Mouse (Mus musculus) frontal cortex, postnatal 36 days (tissue): Measurements from ENCODE around the gene Rab5if.
"Not testable (repeated sequence)": the region's sequence is repeated elsewhere in the genome, so short reads cannot be mapped to it uniquely, and the experiment has no call there.

ENCODE experiments used
- DNase-seq, 2 experiments: peaks; one replicate each; pipeline ENCODE4 v3.0.0; 2022; ENCODE audit warnings: low spot score in 2 of 2

Rab5if gene

DNA sequence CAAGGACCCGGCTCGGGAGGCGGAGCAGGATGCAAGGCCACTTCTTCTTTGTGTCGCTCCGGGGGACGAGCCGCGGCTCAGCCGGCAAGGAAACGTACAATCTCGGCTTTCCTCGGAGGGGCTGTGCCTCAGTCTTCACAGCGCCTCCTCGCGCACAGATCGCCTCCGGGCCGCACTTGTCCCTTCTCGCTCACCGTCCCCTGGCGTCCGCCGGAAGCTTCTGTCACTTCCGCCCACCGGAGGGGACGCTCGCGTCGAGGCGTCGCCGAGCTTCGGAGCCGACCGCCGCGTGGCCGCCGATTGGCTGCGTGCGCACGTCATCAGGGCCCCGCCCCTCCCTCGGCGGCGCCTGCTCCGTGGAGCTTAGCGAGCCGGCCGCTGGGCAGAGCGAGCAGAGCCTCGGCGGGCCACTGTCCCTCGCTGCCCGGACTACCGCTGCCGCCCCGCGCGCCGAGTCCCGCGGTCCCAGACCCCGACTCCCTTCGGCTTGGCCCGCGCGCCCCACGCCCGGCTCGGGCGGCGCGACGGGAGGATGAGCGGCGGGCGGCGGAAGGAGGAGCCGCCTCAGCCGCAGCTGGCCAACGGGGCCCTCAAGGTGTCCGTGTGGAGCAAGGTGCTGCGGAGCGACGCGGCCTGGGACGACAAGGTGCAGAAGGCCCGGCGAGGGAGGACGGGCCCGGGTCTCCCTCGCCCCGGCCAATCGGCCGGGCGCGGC is at the start of gene Rab5if:
Rab5if (plus strand) TSS at position 357 of the 715 bp plus-strand sequence.
- DNase-seq: peak; percentile 98

DNA sequence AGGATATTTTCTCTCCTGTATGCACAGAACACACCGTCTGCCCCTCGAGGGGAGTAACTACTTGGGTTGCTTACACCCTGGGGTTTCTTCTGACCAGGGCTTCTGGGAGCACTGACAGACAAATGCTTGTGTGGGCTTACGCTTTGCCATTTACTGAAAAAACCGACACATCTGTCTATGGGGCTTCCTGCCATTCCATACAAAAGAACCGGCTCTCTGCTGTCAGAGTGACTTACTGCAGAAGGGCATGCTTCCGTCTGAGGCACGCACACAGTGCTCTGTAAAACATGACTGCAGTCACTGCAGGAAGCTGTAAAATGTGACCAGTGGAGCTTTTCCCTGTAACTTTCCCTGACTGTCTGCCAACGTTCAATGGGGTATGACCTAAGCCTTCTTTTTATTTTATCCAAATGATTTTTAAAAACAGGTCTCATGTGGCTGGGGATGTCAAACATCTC is 48.6 kb upstream of the Rab5if start:
- no peak for DNase-seq

- no peak for DNase-seq
These were observed 48.0 kb upstream of the Rab5if start for GRCm38 (mm10) chr2:156814893-156815292.

DNA sequence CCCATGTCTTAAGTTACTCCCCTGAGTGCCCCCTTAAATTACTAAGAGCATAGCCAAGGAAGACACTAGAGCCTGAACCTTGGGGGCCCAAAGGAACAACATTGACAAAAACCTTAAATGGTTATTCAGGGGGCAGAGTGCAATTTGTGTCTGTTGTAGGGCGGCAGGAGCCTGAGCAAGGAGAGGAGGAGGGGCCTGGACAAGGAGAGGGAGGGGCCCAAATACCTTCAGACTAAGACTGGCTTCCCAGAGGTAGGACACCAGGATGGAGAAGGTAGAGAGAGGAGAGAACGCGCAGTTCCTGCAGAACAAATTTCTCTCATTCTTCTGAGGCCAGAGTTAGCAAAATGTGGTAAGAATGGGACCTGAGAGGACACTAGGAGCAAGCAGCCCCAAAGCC is 47.5 kb upstream of the Rab5if start:
- no peak for DNase-seq

DNA sequence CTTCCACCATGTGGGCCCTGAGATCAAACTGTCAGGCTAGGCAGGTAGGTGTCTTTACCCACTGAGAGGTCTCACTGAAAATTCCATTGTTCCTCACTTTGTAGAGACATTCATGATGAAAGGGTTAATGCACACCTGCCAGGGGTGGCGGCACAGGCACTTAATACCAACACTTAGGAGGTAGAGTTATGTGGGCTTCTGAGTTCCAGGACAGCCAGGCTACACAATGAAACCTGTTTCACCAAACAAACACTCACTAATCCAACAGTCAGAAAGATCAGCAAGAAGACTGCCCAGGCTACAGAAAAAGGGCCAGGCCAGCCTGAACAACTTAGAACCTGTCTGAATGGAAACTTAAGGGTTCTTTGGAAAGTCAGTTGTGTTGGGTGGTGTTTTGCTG is 46.8 kb upstream of the Rab5if start:
- no peak for DNase-seq

- not testable (repeated sequence) for DNase-seq
These were observed 37.8 kb upstream of the Rab5if start for GRCm38 (mm10) chr2:156825128-156825527.

DNA sequence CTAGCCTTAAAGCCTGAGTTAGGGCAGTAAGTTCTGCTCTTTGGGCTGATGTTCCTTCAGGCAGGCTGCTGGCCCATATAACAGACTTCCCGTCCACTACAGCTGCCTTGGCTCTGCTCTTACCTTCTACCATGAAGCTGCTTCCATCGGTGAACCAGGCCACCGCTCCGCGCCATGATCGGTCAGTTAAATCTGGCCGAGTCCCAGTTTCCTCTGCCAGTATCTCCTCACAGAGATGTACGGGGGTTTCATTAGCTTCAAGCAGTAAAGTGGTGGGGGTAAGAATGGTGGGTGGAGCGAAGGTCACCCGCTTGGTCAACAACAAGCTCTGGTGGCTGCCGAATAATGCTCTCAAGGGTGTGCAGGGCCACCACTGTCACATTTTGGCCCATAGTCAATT is 28.6 kb upstream of the Rab5if start:
- DNase-seq: no peak

DNA sequence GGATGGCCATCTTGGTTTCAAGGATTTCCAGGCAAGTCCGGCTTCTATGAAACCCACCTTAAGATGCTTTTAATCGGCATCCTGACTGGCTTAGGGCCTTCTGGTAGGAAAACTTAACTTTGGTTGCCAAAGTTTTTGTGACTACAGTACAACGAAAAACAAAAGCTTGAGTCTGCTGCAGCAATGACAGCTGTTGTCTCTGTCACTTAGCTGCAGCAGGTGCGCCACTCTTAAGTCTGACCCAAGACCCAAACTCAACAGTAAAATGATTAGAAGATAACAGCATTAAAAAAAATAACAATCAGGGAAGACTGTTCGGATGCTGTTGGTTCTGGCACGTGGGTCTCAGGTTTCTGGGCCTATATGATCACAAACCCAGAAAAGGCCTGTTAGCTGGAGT is 24.1 kb upstream of the Rab5if start:
- no peak for DNase-seq

GRCm38 (mm10) chr2:156839319-156840191 is 23.4 kb upstream of the Rab5if start, which contains the start of gene Tgif2:
TSS of gene Tgif2 (plus strand) at chr2:156840007.
- DNase-seq: no peak

DNA sequence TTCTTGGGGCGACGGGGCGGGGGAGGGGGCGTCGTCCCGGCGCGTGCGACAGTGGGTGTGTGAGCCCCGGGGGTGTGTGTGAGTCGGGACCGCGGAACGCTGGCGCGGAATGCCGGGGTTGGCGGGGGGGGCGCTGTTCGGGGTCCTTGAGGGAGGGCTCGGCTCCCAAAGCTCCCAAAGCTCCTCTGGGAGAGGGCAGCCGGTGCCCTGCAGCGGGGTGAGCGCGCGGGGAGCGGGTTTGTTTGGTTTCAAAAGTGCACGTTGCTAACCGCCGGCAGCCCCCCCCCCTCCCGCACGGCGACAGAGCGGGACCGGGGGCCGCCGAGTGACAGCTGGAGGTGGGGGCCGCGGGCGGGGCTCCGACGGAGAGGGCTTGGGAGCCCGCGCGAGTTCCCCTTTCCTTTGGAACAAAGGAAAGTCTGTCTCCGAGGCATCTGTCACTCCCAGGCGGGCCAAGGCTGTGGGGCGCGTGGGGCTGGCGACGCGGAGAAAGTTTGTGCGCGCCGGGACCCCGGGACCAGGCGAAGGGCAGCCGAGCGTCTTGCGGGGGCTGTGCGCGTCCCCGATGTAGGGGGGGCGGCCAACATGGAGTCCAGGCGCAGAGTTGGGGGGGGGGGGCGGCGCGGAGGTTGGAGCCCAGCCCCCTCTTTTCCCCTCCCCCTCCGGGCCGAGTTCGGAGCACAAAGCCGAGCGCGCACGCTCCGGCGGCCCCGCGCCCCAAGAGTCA is 22.5 kb upstream of the Rab5if start:
- no peak for DNase-seq

DNA sequence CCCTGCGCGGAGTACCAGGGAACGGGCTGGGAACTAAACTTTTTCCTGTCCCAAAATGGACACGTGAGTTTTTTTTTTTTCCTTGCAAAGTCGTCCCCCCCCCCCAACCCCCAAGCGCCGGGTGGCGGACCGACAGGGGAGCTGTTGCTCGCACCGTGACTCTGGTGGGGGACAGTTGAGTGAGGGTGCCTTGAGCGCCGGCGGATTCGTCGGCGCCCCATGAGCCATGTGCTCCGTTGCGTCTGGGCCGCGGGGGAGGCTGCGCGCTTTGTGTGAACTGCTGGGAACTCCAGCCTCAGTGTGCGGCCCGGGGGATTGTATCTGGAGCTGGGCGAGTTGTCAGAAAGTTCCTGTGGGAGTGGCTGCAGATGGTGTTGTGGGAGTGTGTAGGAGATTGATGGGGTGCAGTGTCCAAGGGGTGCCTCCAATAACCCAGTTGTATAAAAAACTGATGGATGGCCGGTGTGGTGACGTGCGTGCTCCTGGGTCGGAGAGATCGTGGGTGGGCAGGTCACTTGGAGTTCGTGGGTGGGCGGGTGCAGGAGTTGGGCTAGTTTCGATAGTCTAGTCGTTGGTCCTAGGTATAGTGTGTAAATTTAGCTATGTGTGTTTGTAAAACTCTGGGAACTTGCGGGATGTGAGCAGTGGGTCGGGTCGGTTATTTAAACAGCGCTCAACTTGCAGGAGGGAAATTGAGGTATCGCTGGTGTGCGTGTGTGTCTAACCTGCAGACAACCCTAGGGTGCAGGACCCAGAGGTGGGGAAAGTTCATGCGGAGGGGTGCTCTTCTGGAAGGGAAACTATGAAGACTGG is 21.7 kb upstream of the Rab5if start:
- DNase-seq: peak; percentile 49 to 53

GRCm38 (mm10) chr2:156841841-156842706 is 20.9 kb upstream of the Rab5if start:
- DNase-seq: peak; percentile 27 to 30

DNA sequence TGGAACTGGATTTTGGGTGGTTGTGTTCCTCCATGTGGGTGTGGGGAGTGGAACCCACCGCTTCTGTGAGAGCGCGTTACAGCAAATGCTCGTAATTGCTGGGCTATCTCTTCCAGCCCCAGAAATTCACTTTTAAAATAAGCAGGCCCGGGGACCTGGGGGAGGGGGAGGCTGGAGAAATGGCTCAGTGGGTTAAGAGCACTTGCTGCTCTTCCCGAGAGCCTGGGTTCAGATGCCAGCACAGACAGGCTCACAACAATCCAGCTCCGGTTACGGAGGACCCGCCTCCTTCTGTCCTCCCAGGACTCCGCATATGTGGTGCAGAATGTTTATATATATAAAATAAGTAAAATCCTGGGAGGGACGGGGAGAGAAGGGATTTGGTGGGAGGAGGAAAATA is 20.2 kb upstream of the Rab5if start:
- DNase-seq: no peak

DNA sequence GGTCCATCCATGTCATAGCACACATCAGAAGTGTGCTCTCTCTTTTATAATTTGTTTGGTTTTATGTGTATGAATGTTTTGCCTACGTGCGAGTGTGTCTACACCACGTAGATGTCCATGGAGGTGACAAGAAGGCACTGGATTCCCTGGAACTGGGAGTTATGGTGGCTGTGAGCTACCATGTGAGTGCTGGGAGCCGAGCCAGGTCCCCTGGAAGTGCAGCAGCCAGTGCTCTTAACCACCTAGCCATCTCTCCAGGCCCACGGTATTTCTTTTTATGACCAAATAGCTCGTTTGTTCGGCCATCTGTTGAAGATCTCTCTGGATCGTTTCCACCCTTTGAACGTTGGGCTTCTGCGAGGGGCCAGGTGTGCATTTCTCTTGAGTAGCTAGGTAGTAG is 19.6 kb upstream of the Rab5if start:
- no peak for DNase-seq

DNA sequence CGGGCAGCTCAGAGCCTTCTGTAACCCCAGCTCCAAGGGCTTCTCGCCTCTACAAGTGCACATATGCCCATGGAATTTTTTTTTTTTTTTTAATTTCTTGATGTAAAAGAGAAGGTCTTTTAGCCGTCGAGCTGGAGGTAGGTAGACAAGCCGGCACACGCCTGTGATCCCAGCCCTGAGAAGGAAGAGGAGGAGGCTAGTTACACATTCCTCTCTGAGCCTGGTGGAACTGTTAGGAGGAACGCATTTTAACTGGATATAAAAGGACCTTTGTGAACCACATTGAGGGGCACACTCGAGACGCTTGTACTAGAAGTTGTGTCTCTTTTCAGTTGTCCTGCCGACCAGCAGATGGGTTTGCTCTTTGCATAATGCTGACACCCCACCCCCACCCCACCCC is 18.2 kb upstream of the Rab5if start:
- no peak for DNase-seq

- no peak for DNase-seq
These were observed 15.3 kb upstream of the Rab5if start for GRCm38 (mm10) chr2:156847653-156848052.

GRCm38 (mm10) chr2:156848526-156849182 is 14.3 kb upstream of the Rab5if start:
- no peak for DNase-seq

DNA sequence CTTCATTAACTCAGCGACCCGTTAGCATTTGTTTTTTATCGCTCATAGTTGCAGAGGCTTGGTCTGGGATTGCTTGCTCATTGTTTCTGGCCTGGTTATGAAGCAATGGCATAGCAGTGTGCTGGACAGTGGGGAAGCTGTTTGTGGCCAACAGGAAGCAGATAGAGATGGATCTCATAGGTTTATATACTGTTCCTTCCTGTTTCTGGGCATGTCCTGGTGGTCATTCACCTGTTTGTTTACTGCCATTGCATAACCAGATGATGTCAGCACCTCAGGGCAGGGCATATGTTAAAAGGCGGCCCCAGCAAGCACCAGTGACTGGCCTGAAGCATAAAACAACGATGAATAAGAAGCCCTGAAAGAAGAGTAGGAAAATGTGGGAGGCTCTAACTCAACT is 12.4 kb upstream of the Rab5if start:
- no peak for DNase-seq

- not testable (repeated sequence) for DNase-seq
These were observed 9.3 kb upstream of the Rab5if start for GRCm38 (mm10) chr2:156853584-156853983.
